Mouse (Mus musculus) heart, embryonic 15.5 days (tissue): ENCODE results near the gene Ccdc84. TPM values are rescaled to one million over a fixed set of nuclear protein-coding genes. Genes with fewer than 3 reads are reported as not detected.

Experiments
- microRNA-seq: library from miRNA; unstranded; fragments of <30 nt; microRNA quantifications from one replicate; pipeline ENCODE4, GENCODE M21; 2016
- polyA plus RNA-seq: library from polyadenylated mRNA; unstranded; fragments of >200 nt; fragmentation: Nextera tagmentation; extraction: Ambion mirVana; gene quantifications from 2 replicates; pipeline ENCODE4 v1.2.1, GENCODE M21; 2015

Ccdc84 gene
- polyA plus RNA-seq, 1 experiment from 2014 or later, result 18.3 TPM

Small RNAs within 50 kb of the gene (microRNA-seq; reads per million reads assigned to microRNA genes)
- gene Mir7085, result not detected

Other genes with a start within 250 kb of the Ccdc84 start
- gene Cbl, start 184.5 kb downstream of the Ccdc84 start, polyA plus RNA-seq, result 10.7 and 14.8 TPM in 2 replicates
- gene Ccdc153, start 177.9 kb downstream of the Ccdc84 start, polyA plus RNA-seq, result 0.28 and 0.52 TPM in 2 replicates
- 0.13 TPM in 1 of 2 replicates, not detected in the other for gene Pdzd3, start 167.1 kb downstream of the Ccdc84 start, polyA plus RNA-seq
- 7.3 and 9.2 TPM in 2 replicates for gene Nlrx1, start 150.0 kb downstream of the Ccdc84 start, polyA plus RNA-seq
- gene Abcg4, start 130.0 kb downstream of the Ccdc84 start, polyA plus RNA-seq, result 1.5 and 2.8 TPM in 2 replicates
- 15.1 and 16.0 TPM in 2 replicates for gene Hinfp, start 112.9 kb downstream of the Ccdc84 start, polyA plus RNA-seq
- gene C2cd2l, start 98.3 kb downstream of the Ccdc84 start, polyA plus RNA-seq, result 6.5 and 7.1 TPM in 2 replicates
- gene Dpagt1, start 92.5 kb downstream of the Ccdc84 start, polyA plus RNA-seq, result 27.8 and 31.0 TPM in 2 replicates
- 167 and 187 TPM in 2 replicates for gene H2afx, start 83.9 kb downstream of the Ccdc84 start, polyA plus RNA-seq
- 89.7 and 105 TPM in 2 replicates for gene Hmbs, start 74.3 kb downstream of the Ccdc84 start, polyA plus RNA-seq
- gene Vps11, start 56.9 kb downstream of the Ccdc84 start, polyA plus RNA-seq, result 17.3 and 20.9 TPM in 2 replicates
- 14.3 and 18.1 TPM in 2 replicates for gene Hyou1, start 39.1 kb downstream of the Ccdc84 start, polyA plus RNA-seq
- 31.4 and 33.8 TPM in 2 replicates for gene Slc37a4, start 21.7 kb downstream of the Ccdc84 start, polyA plus RNA-seq
- gene Rps25, start 11.4 kb downstream of the Ccdc84 start, polyA plus RNA-seq, result 902 and 1,114 TPM in 2 replicates
- gene Trappc4, start 11.0 kb downstream of the Ccdc84 start, polyA plus RNA-seq, result 78.6 and 87.4 TPM in 2 replicates
- not detected in 2 replicates for gene Foxr1, start 22.6 kb upstream of the Ccdc84 start, polyA plus RNA-seq
- gene Upk2, start 36.4 kb upstream of the Ccdc84 start, polyA plus RNA-seq, result 0.63 TPM in 1 of 2 replicates, not detected in the other
- gene Bcl9l, start 64.3 kb upstream of the Ccdc84 start, polyA plus RNA-seq, result 9.1 and 12.6 TPM in 2 replicates
- 0.05 and 0.23 TPM in 2 replicates for gene Cxcr5, start 143.3 kb upstream of the Ccdc84 start, polyA plus RNA-seq
- gene Ddx6, start 186.3 kb upstream of the Ccdc84 start, polyA plus RNA-seq, result 10.7 and 10.9 TPM in 2 replicates